Mouse (Mus musculus) CD4-positive, CD25-positive, alpha-beta regulatory T cell, adult 4 months (primary cell): ENCODE measurements around the gene Gm3187. TPM values are rescaled to one million over a fixed set of nuclear protein-coding genes. Genes with fewer than 3 reads are reported as not detected.
"Not testable (repeated sequence)": the region's sequence is repeated elsewhere in the genome, so short reads cannot be mapped to it uniquely, and the experiment has no call there.

ENCODE experiments used
- ATAC-seq: one replicate; pipeline ENCODE4 v1.8.0; 2017
- polyA plus RNA-seq, 2 experiments: library from polyadenylated mRNA; unstranded; fragments of 100-300 nt; shearing (Covaris generic); gene quantifications; one replicate each; pipeline ENCODE4 v1.2.1; 2017

Gene Gm3187
- not detected for polyA plus RNA-seq

DNA sequence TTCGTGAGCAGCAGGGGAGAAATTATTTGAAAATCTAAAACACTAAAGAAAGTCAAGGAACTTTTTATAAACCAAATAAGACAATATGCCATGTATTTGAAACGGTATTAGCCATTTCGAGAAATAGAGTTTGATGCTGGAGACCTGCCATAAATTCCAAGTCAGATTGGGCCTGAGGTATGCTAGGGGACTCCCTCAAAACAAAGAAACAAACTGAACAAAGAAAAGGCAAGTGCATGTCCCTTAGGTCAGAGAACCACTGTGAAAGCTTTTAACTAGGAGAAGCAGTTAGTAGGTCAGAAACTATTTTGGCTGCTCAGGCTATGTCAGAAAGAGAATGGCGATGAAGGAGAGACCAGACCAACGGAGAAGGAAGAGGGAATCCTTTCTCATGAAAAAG, at the start of gene Gm3187:
TSS of gene Gm3187 (plus strand) at position 301 of the 400 bp plus-strand sequence.
- not testable (repeated sequence) for ATAC-seq

DNA sequence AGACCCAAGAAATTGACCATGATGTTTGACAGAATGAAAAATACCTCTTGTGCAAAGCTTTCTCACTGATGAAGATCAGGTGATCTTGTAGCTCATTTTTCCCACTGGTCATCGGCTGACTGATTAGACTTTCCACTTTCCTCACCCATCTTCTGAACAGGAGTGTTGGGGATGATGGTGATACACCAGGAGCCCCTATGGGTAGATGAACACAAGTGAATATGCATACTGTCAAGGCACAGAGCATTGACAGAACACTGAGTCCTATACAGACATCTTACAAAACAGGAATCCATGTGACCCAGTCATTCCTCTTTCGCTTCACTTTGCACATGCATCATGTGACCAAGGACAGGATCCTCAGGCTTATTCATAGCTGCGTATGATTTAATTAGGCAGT, 28.6 kb upstream of the Gm3187 start, which contains the start of gene Gm3194:
TSS of gene Gm3194 (minus strand) at position 101 of the 400 bp plus-strand sequence.
- ATAC-seq: not testable (repeated sequence)

- not testable (repeated sequence) for ATAC-seq
These were observed 23.5 kb upstream of the Gm3187 start for GRCm38 (mm10) chr14:5460469-5460868.

DNA sequence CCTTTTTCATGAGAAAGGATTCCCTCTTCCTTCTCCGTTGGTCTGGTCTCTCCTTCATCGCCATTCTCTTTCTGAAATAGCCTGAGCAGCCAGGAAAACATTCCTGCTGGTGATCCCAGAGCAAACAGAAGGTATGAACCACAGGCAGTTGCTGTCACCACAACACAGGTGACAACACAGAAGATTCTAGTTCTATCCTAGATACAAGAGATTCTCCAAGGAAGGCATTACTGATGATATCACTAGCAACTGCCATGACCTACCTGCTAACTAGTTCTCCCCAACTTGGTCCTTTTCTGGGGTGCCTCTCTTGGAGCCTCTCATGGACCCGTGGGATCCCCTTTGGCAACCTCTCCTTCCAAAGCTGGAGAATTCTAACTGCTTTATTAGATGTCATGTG, 6.3 kb upstream of the Gm3187 start, which contains the start of gene Gm8246:
TSS of gene Gm8246 (minus strand) at position 101 of the 400 bp plus-strand sequence.
- not testable (repeated sequence) for ATAC-seq

DNA sequence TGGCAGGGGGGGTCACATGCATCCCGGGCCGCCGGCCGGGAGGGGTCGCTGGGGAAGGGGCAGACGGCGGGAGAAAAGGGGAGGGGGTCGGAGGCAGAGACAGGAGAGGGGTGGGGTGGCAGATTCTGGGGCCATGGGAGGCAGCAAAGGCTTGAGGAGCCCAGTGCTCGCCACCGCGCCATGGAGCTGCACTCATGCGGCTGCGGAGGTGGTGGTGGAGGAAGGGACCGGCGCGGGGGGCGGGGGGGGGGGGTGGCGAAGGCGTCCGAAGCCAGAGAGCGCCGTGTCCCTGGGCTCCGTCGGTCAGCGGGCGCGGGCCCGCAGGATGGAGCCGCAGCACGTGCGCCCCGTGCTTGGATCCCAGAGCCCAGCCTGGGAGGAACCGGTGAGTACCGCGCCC, 17.4 kb downstream of the Gm3187 start, which contains the start of gene Gm3488:
TSS of gene Gm3488 (plus strand) at position 301 of the 400 bp plus-strand sequence.
- not testable (repeated sequence) for ATAC-seq

- not testable (repeated sequence) for ATAC-seq
These were observed 54.2 kb downstream of the Gm3187 start, which contains the start of gene Gm3532 for GRCm38 (mm10) chr14:5538196-5538595. Gm3532 (plus strand) TSS chr14:5538496.

Other genes with a start within 250 kb of the Gm3187 start
- not detected for gene Gm3526, start 223.6 kb upstream of the Gm3187 start, polyA plus RNA-seq
- not detected for gene Gm3542, start 149.3 kb upstream of the Gm3187 start, polyA plus RNA-seq
- 10 to 100 TPM in 1 of 2 experiments, 1 to 10 TPM in 1; 8.1 to 10.4 TPM for gene Gm3500, start 95.2 kb upstream of the Gm3187 start, polyA plus RNA-seq
- 1 to 10 TPM in 1 of 2 experiments, under 1 TPM in 1; 0.36 to 5.5 TPM for gene Gm3194, start 28.7 kb upstream of the Gm3187 start, polyA plus RNA-seq
- not detected for gene Gm8246, start 6.4 kb upstream of the Gm3187 start, polyA plus RNA-seq
- 10 to 100 TPM in 1 of 2 experiments, 1 to 10 TPM in 1; 6.9 to 12.4 TPM for gene Gm3488, start 17.5 kb downstream of the Gm3187 start, polyA plus RNA-seq
- gene Gm3532, start 54.3 kb downstream of the Gm3187 start, polyA plus RNA-seq: not detected
- not detected for gene Gm8265, start 148.8 kb downstream of the Gm3187 start, polyA plus RNA-seq
- not detected for gene Gm9603, start 203.2 kb downstream of the Gm3187 start, polyA plus RNA-seq